Mouse (Mus musculus): ENCODE measurements around the gene Rffl.
A peak's percentile ranks its signal among the peaks of the same experiment; 100 is the strongest.

Rffl gene

DNA sequence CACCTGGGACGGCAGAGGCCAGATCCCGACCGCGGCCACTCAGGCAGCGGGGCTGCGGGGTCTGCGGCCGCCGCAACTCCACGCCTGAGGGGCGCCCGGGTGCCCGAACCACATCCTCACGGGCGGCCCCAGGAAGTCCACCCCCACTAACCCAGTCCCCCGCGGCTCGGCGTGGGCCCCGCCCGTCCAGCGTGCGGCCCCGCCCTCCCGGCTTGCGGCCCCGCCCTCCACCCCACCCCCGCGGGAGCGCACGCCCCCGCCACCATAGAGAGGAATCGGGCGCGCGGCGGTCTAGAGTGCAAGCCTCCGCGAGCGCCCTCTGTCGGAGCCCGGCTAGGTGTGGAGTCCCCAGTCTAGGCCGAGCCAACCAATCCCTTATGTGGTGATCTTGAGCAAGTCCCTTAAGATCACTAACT is at the start of gene Rffl:
Gene Rffl (minus strand): TSS at position 180 of the 416 bp plus-strand sequence.
- peak; percentile 88 to 90 for DNase-seq (ENCODE audit: low spot score in 2 of 2)

- DNase-seq (ENCODE audit: low spot score in 2 of 2): no peak
Observed at GRCm38 (mm10) chr11:82920768-82921167, 49.8 kb upstream of the Rffl start.

DNA sequence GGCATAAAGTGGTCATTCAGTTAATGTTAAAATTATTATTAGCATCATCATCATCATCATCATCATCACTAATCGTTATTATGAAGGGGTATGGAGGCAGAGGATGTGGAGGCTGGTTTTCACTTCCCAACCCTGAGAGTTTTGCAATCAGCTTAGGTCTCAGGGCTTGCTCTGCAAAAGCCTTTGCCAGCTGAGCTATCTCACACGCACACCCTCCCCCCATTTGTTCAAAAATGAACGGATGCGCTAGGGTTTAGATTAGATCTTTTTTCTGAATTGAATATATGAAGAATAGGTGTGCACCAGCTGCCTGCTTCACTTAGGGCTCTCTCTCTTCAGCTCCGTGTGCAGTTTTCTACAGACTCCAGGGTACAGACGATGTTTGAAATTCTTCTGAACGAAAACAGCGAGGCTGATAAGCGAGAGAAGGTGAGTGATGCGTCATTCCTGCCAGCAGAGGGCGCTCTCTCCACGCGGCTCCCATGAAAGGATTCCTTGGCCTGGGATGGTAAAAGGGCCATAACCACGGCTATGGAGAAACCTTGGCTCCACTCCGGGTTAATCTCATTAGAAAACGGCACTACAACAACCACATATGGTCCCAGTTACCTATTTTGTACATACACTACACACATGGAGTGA is 43.8 kb upstream of the Rffl start:
- peak; percentile 61 to 64 for DNase-seq (ENCODE audit: low spot score in 2 of 2)

GRCm38 (mm10) chr11:82910679-82911389 is 39.8 kb upstream of the Rffl start:
- no peak for DNase-seq (ENCODE audit: low spot score in 2 of 2)

- DNase-seq (ENCODE audit: low spot score in 2 of 2): no peak
Observed at GRCm38 (mm10) chr11:82910250-82910649, 39.2 kb upstream of the Rffl start, which contains the start of gene Unc45b. TSS of gene Unc45b (plus strand) at chr11:82910550.

DNA sequence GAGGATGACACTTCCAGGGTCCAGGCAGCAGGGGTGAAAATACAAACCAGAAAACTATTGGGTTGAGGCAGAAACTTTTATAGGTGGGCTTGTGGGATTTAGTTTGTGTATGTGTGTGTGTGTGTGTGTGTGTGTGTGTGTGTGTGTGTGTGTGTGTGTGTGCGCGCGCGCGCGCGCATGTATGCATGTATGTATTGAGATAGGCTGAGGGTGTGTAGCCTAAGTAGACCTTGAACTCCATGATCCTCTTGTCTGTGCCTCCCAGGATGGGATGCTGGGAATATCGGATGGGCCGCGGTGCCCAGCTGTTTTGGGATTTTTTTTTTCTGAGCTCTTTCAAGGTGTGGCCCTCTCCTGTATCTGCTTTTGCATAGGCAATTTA is 37.6 kb upstream of the Rffl start:
- no peak for DNase-seq (ENCODE audit: low spot score in 2 of 2)

DNA sequence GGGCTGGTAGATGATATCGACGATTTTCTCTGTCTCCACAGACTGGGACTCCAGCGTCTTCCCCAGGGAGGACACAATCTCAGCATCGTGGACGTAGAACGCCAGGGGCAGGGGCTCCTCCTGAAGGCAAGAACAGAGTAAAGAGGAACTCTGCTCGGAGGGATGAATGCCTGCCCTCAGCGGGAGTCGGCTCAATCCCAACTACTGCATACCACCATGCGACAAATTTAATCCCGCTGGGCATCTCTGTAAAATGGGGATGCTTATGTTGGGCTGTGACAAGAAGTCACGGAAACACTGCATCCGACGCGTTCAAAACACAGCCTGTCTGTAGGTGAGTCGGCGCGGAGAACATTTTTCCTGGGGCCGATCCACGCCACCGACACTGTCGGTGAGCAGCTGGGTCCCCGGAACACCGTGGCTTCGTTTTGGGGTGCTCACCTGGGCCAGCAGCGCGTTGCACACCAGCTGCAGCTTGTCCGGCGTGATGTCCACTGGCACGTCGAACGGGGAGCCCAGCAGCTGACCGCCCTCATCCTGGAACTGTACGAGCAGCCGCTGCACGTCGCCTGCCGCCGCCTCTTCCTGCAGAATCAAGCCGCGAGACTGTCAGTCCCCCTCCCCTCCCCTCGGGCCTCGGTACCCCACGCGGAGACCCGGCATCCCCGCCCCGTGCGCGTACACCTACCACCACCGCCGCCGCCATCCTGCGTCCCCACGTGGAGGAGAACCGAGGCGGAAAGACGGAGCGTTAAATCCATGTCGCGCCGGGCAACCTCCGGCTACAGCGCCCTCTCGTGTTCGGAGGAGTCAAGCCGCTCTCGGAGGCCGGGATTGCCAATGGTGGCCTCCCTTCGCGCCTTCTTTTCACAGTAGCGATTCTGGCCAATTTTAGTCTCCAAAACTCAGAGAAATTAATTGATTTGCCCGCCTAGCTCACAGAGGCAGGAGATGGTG is 36.9 kb upstream of the Rffl start, which contains the start of gene Nle1:
Gene Nle1 (minus strand): TSS at position 761 of the 957 bp plus-strand sequence.
- DNase-seq (ENCODE audit: low spot score in 2 of 2): peak; percentile 91

- no peak for DNase-seq (ENCODE audit: low spot score in 2 of 2)
Observed at GRCm38 (mm10) chr11:82905816-82906215, 34.8 kb upstream of the Rffl start.

GRCm38 (mm10) chr11:82904952-82905351 is 33.9 kb upstream of the Rffl start:
- no peak for DNase-seq (ENCODE audit: low spot score in 2 of 2)

DNA sequence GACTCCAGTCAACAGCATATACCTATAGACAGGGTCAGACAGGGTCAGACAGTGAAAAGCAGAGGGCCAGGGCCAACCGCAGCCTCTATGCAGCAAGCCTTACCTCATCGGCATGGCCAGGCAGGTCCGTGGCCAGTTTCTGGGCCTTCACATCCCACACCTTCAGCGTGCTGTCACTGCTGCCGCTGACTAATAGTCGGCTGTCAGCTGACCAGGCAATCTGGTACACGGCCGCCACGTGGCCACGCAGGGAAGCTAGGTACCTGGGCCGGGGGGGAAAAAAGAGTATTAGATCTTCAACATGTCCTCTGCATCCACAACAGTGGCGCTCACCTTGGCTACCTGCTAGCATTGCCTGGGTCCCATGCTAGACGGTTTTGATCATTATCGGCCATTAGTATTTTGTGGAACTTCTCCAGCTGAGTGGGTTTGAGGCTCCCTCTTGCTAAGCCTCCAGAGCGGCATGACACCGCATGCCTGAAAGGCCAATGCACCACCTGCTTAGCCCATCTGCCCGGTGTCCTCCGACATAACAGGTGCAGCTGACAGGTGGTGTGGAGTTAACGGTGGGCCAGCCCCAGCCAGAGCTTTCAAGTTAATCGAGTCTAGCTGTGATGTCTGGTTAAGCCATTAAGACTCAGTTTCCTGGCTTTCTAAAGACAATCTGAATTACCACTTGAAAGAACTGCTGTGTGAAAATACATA is 30.7 kb upstream of the Rffl start:
- DNase-seq (ENCODE audit: low spot score in 2 of 2): no peak

- no peak for DNase-seq (ENCODE audit: low spot score in 2 of 2)
Observed at GRCm38 (mm10) chr11:82899720-82900119, 28.7 kb upstream of the Rffl start.

DNA sequence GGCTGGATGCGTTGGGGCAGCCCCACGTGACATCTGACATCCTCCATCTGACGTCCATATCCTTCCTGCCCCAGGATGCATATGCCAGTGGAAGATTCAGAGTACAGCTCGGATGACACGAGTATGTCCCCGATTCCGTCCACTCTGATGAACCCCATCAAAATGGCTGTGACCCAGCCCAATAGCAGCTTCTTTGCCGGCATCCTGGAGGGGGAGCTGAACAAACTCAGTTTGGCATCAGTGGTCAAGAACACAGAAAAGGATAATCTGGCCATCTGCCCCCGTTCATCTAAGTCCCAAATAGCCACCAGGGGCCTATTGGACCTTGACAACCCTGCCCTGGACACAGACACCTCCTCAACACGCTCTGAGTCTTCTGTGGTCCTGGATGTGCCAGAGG is 26.5 kb upstream of the Rffl start:
- DNase-seq (ENCODE audit: low spot score in 2 of 2): no peak

DNA sequence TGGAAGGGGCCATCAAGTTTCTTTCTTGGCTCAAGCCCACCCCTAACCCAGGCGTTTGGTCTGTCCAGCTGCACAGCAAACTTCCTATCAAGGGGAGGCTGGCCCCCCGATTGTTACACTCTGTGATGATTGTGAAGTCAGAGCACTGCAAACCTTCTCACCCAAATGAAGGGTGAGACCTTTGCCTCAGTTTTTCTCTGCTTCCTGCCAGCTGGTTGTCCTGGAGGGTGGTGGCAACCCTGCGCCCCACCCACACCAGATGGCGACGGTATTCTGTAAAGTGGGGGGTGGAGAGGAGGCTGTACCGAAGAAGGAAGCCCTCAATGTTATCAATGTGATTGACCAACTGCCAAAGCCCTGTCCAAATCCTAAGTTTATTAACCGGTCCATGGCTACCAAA is 20.9 kb upstream of the Rffl start, which contains the start of gene Fndc8:
Gene Fndc8 (plus strand): TSS at position 189 of the 400 bp plus-strand sequence.
- DNase-seq (ENCODE audit: low spot score in 2 of 2): no peak

GRCm38 (mm10) chr11:82890342-82890762 is 19.3 kb upstream of the Rffl start, which contains the start of gene Rad51d:
TSS of gene Rad51d (minus strand) at chr11:82890614.
- DNase-seq (ENCODE audit: low spot score in 2 of 2): peak; percentile 88

DNA sequence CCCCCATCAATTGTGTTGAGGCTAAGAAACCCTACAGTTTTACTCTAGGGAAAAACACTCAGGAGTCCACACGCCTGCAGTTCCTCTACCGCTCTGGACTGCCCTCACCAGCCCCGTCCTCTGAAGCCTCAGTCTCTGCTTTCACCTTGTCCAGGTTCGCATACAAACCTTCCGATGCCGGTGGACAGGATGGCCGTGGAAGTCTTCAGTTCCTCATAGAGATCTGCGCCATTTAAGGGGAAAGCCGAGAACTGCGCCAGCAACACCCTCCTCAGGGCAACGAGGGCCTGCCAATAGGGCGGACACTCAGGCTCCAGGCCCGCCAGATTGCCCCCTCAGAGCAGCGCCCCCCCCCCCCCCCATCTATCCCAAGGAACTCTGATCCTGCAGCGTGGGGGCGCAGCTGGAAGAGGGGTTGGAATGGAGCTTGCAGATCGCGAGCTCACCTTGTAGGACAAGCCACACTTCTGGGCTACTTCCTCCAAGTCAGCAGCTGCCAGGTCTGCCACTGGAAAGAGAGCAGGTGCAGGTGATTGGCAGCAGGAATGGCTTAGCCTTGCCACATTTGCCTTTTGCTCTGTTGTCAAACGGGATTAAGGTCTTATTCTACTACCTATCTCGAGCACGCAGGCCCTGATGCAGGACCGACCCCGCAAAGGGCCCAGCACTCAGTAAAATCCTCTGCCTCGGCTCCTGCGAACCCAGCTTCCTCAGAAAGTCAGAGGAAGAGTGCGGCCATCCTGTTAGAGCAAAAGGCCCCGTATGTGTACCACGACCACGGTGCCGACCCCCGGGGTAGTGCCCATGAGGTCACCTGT is 18.7 kb upstream of the Rffl start:
- DNase-seq (ENCODE audit: low spot score in 2 of 2): peak in 1 of 2 experiments; percentile 23

GRCm38 (mm10) chr11:82888491-82888946 is 17.5 kb upstream of the Rffl start:
- DNase-seq (ENCODE audit: low spot score in 2 of 2): no peak

DNA sequence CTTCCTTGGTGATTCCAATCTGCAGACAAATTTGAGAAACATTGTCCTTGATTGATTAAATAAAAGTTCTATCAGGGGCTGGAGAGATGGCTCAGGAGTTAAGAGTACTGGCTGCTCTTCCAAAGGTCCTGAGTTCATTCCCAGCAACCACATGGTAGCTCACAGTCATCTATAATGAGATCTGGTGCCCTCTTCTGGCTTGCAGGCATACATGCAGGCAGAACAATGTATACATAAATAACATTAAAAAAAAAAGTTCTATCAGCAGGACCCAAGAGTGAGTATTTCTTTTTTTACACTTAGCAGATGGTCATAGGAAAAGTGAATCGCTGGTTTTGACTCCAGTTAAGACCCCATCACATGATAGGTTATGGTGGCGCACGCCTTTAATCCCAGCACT is 15.5 kb upstream of the Rffl start:
- DNase-seq (ENCODE audit: low spot score in 2 of 2): no peak

GRCm38 (mm10) chr11:82883180-82883579 is 12.2 kb upstream of the Rffl start:
- DNase-seq (ENCODE audit: low spot score in 2 of 2): no peak

DNA sequence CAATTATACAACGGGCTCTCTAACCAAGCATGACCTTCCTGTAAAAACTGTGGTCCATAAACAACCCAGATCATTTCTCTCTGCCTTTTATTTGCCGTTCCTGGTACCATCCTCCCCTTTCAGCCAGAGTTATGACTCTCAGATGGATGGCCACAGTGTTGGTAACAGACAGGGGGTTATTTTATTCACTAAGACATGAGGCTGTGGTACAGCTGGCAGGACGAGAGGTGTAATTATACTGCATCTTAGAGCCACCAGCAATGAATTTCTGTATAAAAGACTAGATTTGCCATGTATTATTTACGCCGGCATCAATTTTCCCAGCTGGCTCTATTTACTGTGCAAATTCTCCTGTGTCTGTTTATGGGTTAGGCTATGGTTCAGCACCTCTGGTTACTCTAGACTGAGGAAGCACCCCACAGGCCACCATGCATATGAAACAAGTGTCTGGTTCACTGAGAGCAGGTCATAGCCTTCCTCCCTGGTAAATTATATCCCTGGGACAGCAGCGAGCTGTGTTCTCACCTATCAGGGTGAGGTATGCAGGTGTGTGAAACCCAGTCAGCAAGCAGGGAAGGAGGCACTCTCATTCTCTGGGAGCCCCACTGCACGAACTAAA is 6.8 kb upstream of the Rffl start:
- no peak for DNase-seq (ENCODE audit: low spot score in 2 of 2)

DNA sequence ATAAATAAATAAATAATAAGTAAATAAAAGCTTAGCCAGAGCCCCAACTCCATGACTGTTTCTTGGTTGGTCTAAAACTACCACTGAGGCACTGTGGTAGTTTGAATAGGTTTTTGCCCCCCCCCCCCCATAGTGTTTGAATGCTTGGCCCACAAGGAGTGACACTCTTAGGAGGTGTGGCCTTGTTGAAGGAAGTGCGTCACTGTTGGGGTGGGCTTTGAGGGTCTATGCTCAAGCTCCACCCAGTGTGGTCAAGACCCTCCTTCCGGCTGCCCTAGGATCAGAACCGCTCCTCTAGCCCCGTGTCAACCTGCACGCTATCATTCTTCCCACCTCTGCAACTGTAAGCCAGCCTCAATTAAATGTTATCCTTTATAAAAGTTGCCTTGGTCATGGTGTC is 4.6 kb upstream of the Rffl start:
- no peak for DNase-seq (ENCODE audit: low spot score in 2 of 2)

Data from frontal cortex, postnatal 25 days (tissue).